Mouse (Mus musculus) CH12.LX (cell line): ENCODE measurements around the gene Eif2b5. TPM values are rescaled to one million over a fixed set of nuclear protein-coding genes. Genes with fewer than 3 reads are reported as not detected.

Experiments
- DNase-seq: peaks from one replicate; pipeline ENCODE4 v3.0.0-alpha.2; 2013; ENCODE audit errors: extremely low read depth
- H3K27ac ChIP-seq: 2 replicates; pipeline ENCODE4 v1.5.1; 2012; ENCODE audit warnings: low read depth, mild to moderate bottlenecking, control low read depth, moderate library complexity; ENCODE audit not compliant: insufficient read depth
- H3K27me3 ChIP-seq: replicated peaks from 2 replicates; pipeline ENCODE3; 2012; ENCODE audit warnings: inconsistent platforms
- H3K36me3 ChIP-seq, 2 experiments: replicated peaks in 1 of 2; 2 replicates each; pipeline versions ENCODE3 to v1.6.1; 2012; ENCODE audit warnings: inconsistent platforms in 1 of 2, low read length in 1 of 2, mild to moderate bottlenecking in 1 of 2, mixed read lengths in 1 of 2, moderate library complexity in 1 of 2; ENCODE audit not compliant: control insufficient read depth in 1 of 2, insufficient read depth in 1 of 2
- H3K4me1 ChIP-seq, 2 experiments: 2 replicates each; pipeline ENCODE4 v1.6.1; 2012; ENCODE audit warnings: inconsistent platforms in 1 of 2, moderate library complexity in 1 of 2; ENCODE audit not compliant: insufficient read depth in 2 of 2, control insufficient read depth in 1 of 2
- H3K4me2 ChIP-seq: 2 replicates; pipeline ENCODE4 v1.6.1; 2012; ENCODE audit warnings: low read depth, mild to moderate bottlenecking, control low read depth; ENCODE audit not compliant: poor library complexity, insufficient read depth, severe bottlenecking
- H3K4me3 ChIP-seq, 3 experiments: fragments of 150-350 bp in 1 of 3; sonication (generic) in 1 of 3; replicated peaks in 1 of 3; 2 replicates each; pipeline versions ENCODE3 to v1.5.1; 2011 to 2012; ENCODE audit warnings: low read depth in 2 of 3, low read length in 2 of 3, mild to moderate bottlenecking in 2 of 3, moderate library complexity in 2 of 3, control low read depth in 1 of 3, improper control_type of control experiment in 1 of 3, inconsistent platforms in 1 of 3, mixed read lengths in 1 of 3; ENCODE audit not compliant: poor library complexity in 1 of 3
- H3K79me2 ChIP-seq: replicated peaks from 2 replicates; pipeline ENCODE4 v1.6.1; 2012; ENCODE audit warnings: mild to moderate bottlenecking, moderate library complexity; ENCODE audit not compliant: control insufficient read depth, poor library complexity, insufficient read depth, severe bottlenecking; ENCODE audit errors: extremely low read depth
- H3K9ac ChIP-seq: 2 replicates; pipeline ENCODE4 v1.6.1; 2012; ENCODE audit warnings: low read depth, mild to moderate bottlenecking, control low read depth, moderate library complexity; ENCODE audit not compliant: insufficient read depth
- H3K9me3 ChIP-seq: replicated peaks from 2 replicates; pipeline ENCODE3; 2012; ENCODE audit warnings: low read length, inconsistent platforms, mixed read lengths
- BHLHE40 ChIP-seq: IDR thresholded peaks from 2 replicates; pipeline ENCODE4 v1.6.1; 2011; ENCODE audit warnings: mild to moderate bottlenecking, low read depth, low read length, improper control_type of control experiment
- CHD1 ChIP-seq: IDR thresholded peaks from 2 replicates; pipeline ENCODE4 v1.6.1; 2012; ENCODE audit warnings: low read depth, low read length, improper control_type of control experiment, inconsistent platforms
- CHD2 ChIP-seq: IDR thresholded peaks from 2 replicates; pipeline ENCODE4 v1.6.1; 2011; ENCODE audit warnings: low read length, improper control_type of control experiment
- E2F4 ChIP-seq: IDR thresholded peaks from 2 replicates; pipeline ENCODE4 v1.6.1; 2011; ENCODE audit warnings: low read depth, low read length, improper control_type of control experiment; ENCODE audit not compliant: insufficient replicate concordance
- ETS1 ChIP-seq: conservative IDR thresholded peaks from 2 replicates; pipeline ENCODE4 v1.6.1; 2012; ENCODE audit warnings: low read depth, mild to moderate bottlenecking, inconsistent platforms, low read length, improper control_type of control experiment, moderate library complexity
- HCFC1 ChIP-seq: IDR thresholded peaks from 2 replicates; pipeline ENCODE4 v1.6.1; 2012; ENCODE audit warnings: low read depth, mild to moderate bottlenecking, inconsistent platforms, low read length, improper control_type of control experiment
- MAZ ChIP-seq: IDR thresholded peaks from 2 replicates; pipeline ENCODE4 v1.6.1; 2012; ENCODE audit warnings: low read depth, mild to moderate bottlenecking, inconsistent platforms, low read length, improper control_type of control experiment, moderate library complexity
- MEF2A ChIP-seq: IDR thresholded peaks from 2 replicates; pipeline ENCODE4 v1.6.1; 2014; ENCODE audit warnings: low read depth, mild to moderate bottlenecking, inconsistent platforms, low read length, improper control_type of control experiment, borderline replicate concordance
- MXI1 ChIP-seq: IDR thresholded peaks from 2 replicates; pipeline ENCODE4 v1.6.1; 2011; ENCODE audit warnings: mild to moderate bottlenecking, low read depth, low read length, improper control_type of control experiment
- MYC ChIP-seq: IDR thresholded peaks from 2 replicates; pipeline ENCODE4 v1.6.1; 2011; ENCODE audit warnings: low read depth, mild to moderate bottlenecking, improper control_type of control experiment, low read length
- NELFE ChIP-seq: IDR thresholded peaks from 2 replicates; pipeline ENCODE4 v1.6.1; 2011; ENCODE audit warnings: low read depth, low read length, improper control_type of control experiment
- POLR2AphosphoS2 ChIP-seq: IDR thresholded peaks from 2 replicates; pipeline ENCODE4 v1.6.1; 2011; ENCODE audit warnings: low read depth, low read length, improper control_type of control experiment
- RCOR1 ChIP-seq: conservative IDR thresholded peaks from 2 replicates; pipeline ENCODE4 v1.6.1; 2012; ENCODE audit warnings: low read depth, mild to moderate bottlenecking, inconsistent platforms, low read length, improper control_type of control experiment
- SIN3A ChIP-seq: IDR thresholded peaks from 2 replicates; pipeline ENCODE4 v1.6.1; 2012; ENCODE audit warnings: low read length, improper control_type of control experiment, inconsistent platforms
- TBP ChIP-seq: conservative IDR thresholded peaks from 2 replicates; pipeline ENCODE4 v1.6.1; 2011; ENCODE audit warnings: low read depth, low read length, improper control_type of control experiment
- TCF12 ChIP-seq: IDR thresholded peaks from 2 replicates; pipeline ENCODE4 v1.6.1; 2014; ENCODE audit warnings: low read depth, mild to moderate bottlenecking, inconsistent platforms, low read length, improper control_type of control experiment
- UBTF ChIP-seq: IDR thresholded peaks from 2 replicates; pipeline ENCODE4 v1.6.1; 2012; ENCODE audit warnings: low read depth, mild to moderate bottlenecking, inconsistent platforms, low read length, improper control_type of control experiment, moderate library complexity
- USF1 ChIP-seq: IDR thresholded peaks from 2 replicates; pipeline ENCODE4 v1.6.1; 2014; ENCODE audit warnings: low read depth, mild to moderate bottlenecking, inconsistent platforms, low read length, improper control_type of control experiment
- ZC3H11A ChIP-seq: IDR thresholded peaks from 2 replicates; pipeline ENCODE4 v1.6.1; 2012; ENCODE audit warnings: low read depth, mild to moderate bottlenecking, inconsistent platforms, low read length, improper control_type of control experiment
- ZKSCAN1 ChIP-seq: IDR thresholded peaks from 2 replicates; pipeline ENCODE4 v1.6.1; 2012; ENCODE audit warnings: low read depth, inconsistent platforms, low read length, improper control_type of control experiment, borderline replicate concordance
- ZMIZ1 ChIP-seq: IDR thresholded peaks from 2 replicates; pipeline ENCODE4 v1.6.1; 2012; ENCODE audit warnings: low read depth, mild to moderate bottlenecking, inconsistent platforms, low read length, improper control_type of control experiment
- ZNF384 ChIP-seq: IDR thresholded peaks from 2 replicates; pipeline ENCODE4 v1.6.1; 2012; ENCODE audit warnings: low read depth, low read length, improper control_type of control experiment, inconsistent platforms
- dilution Hi-C: fragments of 300-500 bp; cut with MboI; formaldehyde crosslinking; loops from 2 replicates; pipeline ENCODE4 v1.14.3; 2020; ENCODE audit warnings: low sequenced_read_pairs; ENCODE audit not compliant: extremely low pct_unique_long_range_greater_than_20kb, extremely low pct_ligation_motif_present
- in situ Hi-C: fragments of 300-500 bp; cut with MboI; formaldehyde crosslinking; loops from 3 replicates; pipeline ENCODE4 v1.14.3; 2019; ENCODE audit warnings: low sequenced_read_pairs, low pct_ligation_motif_present, low pct_unique_long_range_greater_than_20kb, mixed read lengths
- polyA plus RNA-seq: library from polyadenylated mRNA; unstranded; fragments of >175 nt; gene quantifications from 2 replicates; pipeline ENCODE4 v1.2.1, GENCODE M21; 2012; ENCODE audit warnings: low read depth; ENCODE audit not compliant: insufficient read length
- total RNA-seq, 2 experiments: library from RNA; depleted of rRNA; stranded (reverse); fragments of 300-350 nt in 1 of 2; fragments of >200 nt in 1 of 2; gene quantifications; 2 replicates each; pipeline ENCODE4 v1.2.3; 2012 to 2014

Gene Eif2b5
- total and polyA plus RNA-seq, 3 experiments = 139 to 183 (median 179) TPM

GRCm38 (mm10) chr16:20476857-20477256, 21.8 kb upstream of the Eif2b5 start:
- no peaks in the 10 kb centered on the region for H3K36me3 ChIP-seq
- dilution Hi-C loops (no loop called here), in situ Hi-C loops (loop anchor here (25.0 kb wide), 1 partner anchor 265 kb away; no protein-coding TSS in a partner anchor)
- TF ChIP-seq UBTF (no peak), CHD2 (no peak), E2F4 (no peak), POLR2AphosphoS2 (no peak), MEF2A (no peak), ZNF384 (no peak), ETS1 (no peak), MXI1 (no peak), RCOR1 (no peak), SIN3A (no peak), HCFC1 (no peak), TBP (no peak), TCF12 (no peak)
- TF ChIP-seq, all 38 proteins: peak for 0
- no peak overlapping the region for H3K9ac ChIP-seq
- H3K4me3 ChIP-seq = no peak overlapping the region
- H3K79me2 ChIP-seq = no peaks in the 10 kb centered on the region
- no peaks in the 10 kb centered on the region for H3K9me3 ChIP-seq
- no peaks in the 10 kb centered on the region for H3K4me1 ChIP-seq
- H3K4me2 ChIP-seq = no peak overlapping the region
- no peak overlapping the region for H3K27ac ChIP-seq
- DNase-seq = no peak
- no peaks in the 10 kb centered on the region for H3K27me3 ChIP-seq

- no peaks in the 10 kb centered on the region for H3K36me3 ChIP-seq
- no peaks in the 10 kb centered on the region for H3K27me3 ChIP-seq
- TF ChIP-seq CHD2 (no peak), ZC3H11A (no peak), MAZ (no peak), ZMIZ1 (no peak), BHLHE40 (no peak), TCF12 (no peak), HCFC1 (no peak), MYC (no peak), CHD1 (no peak), NELFE (no peak), SIN3A (no peak), ZKSCAN1 (no peak), POLR2AphosphoS2 (no peak), USF1 (no peak), MXI1 (no peak)
- no peak overlapping the region for H3K27ac ChIP-seq
- H3K9ac ChIP-seq = no peak overlapping the region
- in situ Hi-C loops = loop anchor here (25.0 kb wide), 1 partner anchor 265 kb away; no protein-coding TSS in a partner anchor
- no peaks in the 10 kb centered on the region for H3K9me3 ChIP-seq
- H3K4me1 ChIP-seq = no peaks in the 10 kb centered on the region
- dilution Hi-C loops = no loop called here
- no peak overlapping the region for H3K4me2 ChIP-seq
- H3K79me2 ChIP-seq = no peaks in the 10 kb centered on the region
- no peak for DNase-seq
- no peak overlapping the region for H3K4me3 ChIP-seq
Measured at GRCm38 (mm10) chr16:20477270-20477669, 21.3 kb upstream of the Eif2b5 start.
